Mouse (Mus musculus) spleen, adult 2 months (tissue): Measurements from ENCODE around the gene Fbxl17. TPM values are rescaled to one million over a fixed set of nuclear protein-coding genes. Genes with fewer than 3 reads are reported as not detected.

Experiments
- DNase-seq, 2 experiments: peaks; one replicate each; pipeline versions ENCODE4 v3.0.0 to v3.0.0-alpha.2; 2012 to 2021; ENCODE audit warnings: low spot score in 2 of 2, low read depth in 1 of 2
- H3K27ac ChIP-seq: fragments of 200-500 bp; 2 replicates; pipeline ENCODE4 v1.5.1; 2012; ENCODE audit warnings: low read length, inconsistent platforms; ENCODE audit not compliant: insufficient read depth
- H3K27me3 ChIP-seq: fragments of 200-500 bp; 2 replicates; pipeline ENCODE4 v1.6.1; 2012; ENCODE audit warnings: mild to moderate bottlenecking, moderate library complexity, low read length, inconsistent platforms; ENCODE audit not compliant: control insufficient read depth, insufficient read depth
- H3K36me3 ChIP-seq: fragments of 200-500 bp; 2 replicates; pipeline ENCODE4 v1.6.1; 2012; ENCODE audit warnings: mild to moderate bottlenecking, low read length, inconsistent platforms; ENCODE audit not compliant: control insufficient read depth, insufficient read depth
- H3K4me1 ChIP-seq: fragments of 200-500 bp; 2 replicates; pipeline ENCODE4 v1.6.1; 2011; ENCODE audit warnings: inconsistent platforms; ENCODE audit not compliant: control insufficient read depth, insufficient read depth, insufficient read length
- H3K4me3 ChIP-seq: fragments of 200-500 bp; 2 replicates; pipeline ENCODE4 v1.5.1; 2011; ENCODE audit warnings: mild to moderate bottlenecking, inconsistent platforms; ENCODE audit not compliant: insufficient read depth, insufficient read length; ENCODE audit errors: extremely low read depth
- CTCF ChIP-seq: fragments of 200-500 bp; IDR thresholded peaks from 2 replicates; pipeline ENCODE4 v1.5.1; 2011; ENCODE audit warnings: mild to moderate bottlenecking, inconsistent platforms; ENCODE audit not compliant: insufficient read depth, insufficient read length, insufficient replicate concordance; ENCODE audit errors: extremely low read depth
- POLR2A ChIP-seq: fragments of 200-500 bp; IDR thresholded peaks from 2 replicates; pipeline ENCODE4 v1.6.1; 2011; ENCODE audit warnings: low read depth, low read length, inconsistent platforms
- WGBS: fragments of 180-500 bp; shearing (Covaris S2); methylation state at CpG from one replicate; pipeline ENCODE4 v1.1.7; 2018; 5-methylcytosine and 5-hydroxymethylcytosine counted together
- polyA plus RNA-seq: library from polyadenylated mRNA; depleted of rRNA; stranded (reverse); fragments of >200 nt; gene quantifications from 2 replicates; pipeline ENCODE4 v1.2.3, GENCODE M21; 2012

The Fbxl17 gene
- polyA plus RNA-seq, 1 experiment: 4.7 TPM

GRCm38 (mm10) chr17:63046401-63046800, 453.4 kb downstream of the Fbxl17 start:
- DNase-seq: no peak
- H3K4me1 ChIP-seq: peaks cover 3% of the 10 kb centered on the region; the same call in 1 of the 2 replicates
- no peaks in the 10 kb centered on the region for H3K27me3 ChIP-seq
- H3K27ac ChIP-seq: no peak overlapping the region
- no peak overlapping the region for H3K4me3 ChIP-seq
- WGBS: 76% methylated on average over 3 of the region's 3 CpGs
- TF ChIP-seq POLR2A: no peak
- no peak for TF ChIP-seq CTCF
- no peaks in the 10 kb centered on the region for H3K36me3 ChIP-seq

GRCm38 (mm10) chr17:63045297-63045696, 454.5 kb downstream of the Fbxl17 start:
- 90% methylated on average over 13 of the region's 13 CpGs for WGBS
- no peaks in the 10 kb centered on the region for H3K27me3 ChIP-seq
- H3K36me3 ChIP-seq: no peaks in the 10 kb centered on the region
- peaks cover 3% of the 10 kb centered on the region; the same call in 1 of the 2 replicates for H3K4me1 ChIP-seq
- H3K4me3 ChIP-seq: no peak overlapping the region
- no peak for TF ChIP-seq POLR2A
- TF ChIP-seq CTCF: no peak
- DNase-seq: no peak
- H3K27ac ChIP-seq: no peak overlapping the region

- Histone ChIP-seq H3K27ac (no peak overlapping the region), H3K4me3 (no peak overlapping the region), H3K36me3 (no peaks in the 10 kb centered on the region), H3K4me1 (peaks cover 3% of the 10 kb centered on the region; the same call in 1 of the 2 replicates), H3K27me3 (no peaks in the 10 kb centered on the region)
- no peak for DNase-seq
- WGBS: 79% methylated on average over 9 of the region's 9 CpGs
- TF ChIP-seq CTCF (no peak), POLR2A (no peak)
Observed at GRCm38 (mm10) chr17:63043046-63043675, 456.7 kb downstream of the Fbxl17 start.

GRCm38 (mm10) chr17:63037562-63037961, 462.3 kb downstream of the Fbxl17 start:
- TF ChIP-seq POLR2A (no peak), CTCF (no peak)
- no peak overlapping the region for H3K27ac ChIP-seq
- H3K27me3 ChIP-seq: no peaks in the 10 kb centered on the region
- H3K36me3 ChIP-seq: no peaks in the 10 kb centered on the region
- WGBS: 93% methylated on average over 3 of the region's 3 CpGs
- DNase-seq: no peak
- no peak overlapping the region for H3K4me3 ChIP-seq
- no peaks in the 10 kb centered on the region for H3K4me1 ChIP-seq

GRCm38 (mm10) chr17:63033141-63033540, 466.7 kb downstream of the Fbxl17 start:
- Histone ChIP-seq H3K27ac (no peak overlapping the region), H3K4me3 (no peak overlapping the region), H3K4me1 (no peaks in the 10 kb centered on the region), H3K27me3 (no peaks in the 10 kb centered on the region), H3K36me3 (no peaks in the 10 kb centered on the region)
- WGBS: 87% methylated on average over 5 of the region's 5 CpGs
- no peak for TF ChIP-seq CTCF
- TF ChIP-seq POLR2A: no peak
- DNase-seq: no peak

GRCm38 (mm10) chr17:63029105-63029504, 470.7 kb downstream of the Fbxl17 start:
- H3K27me3 ChIP-seq: no peaks in the 10 kb centered on the region
- no peaks in the 10 kb centered on the region for H3K4me1 ChIP-seq
- TF ChIP-seq POLR2A: no peak
- TF ChIP-seq CTCF: no peak
- no peak overlapping the region for H3K27ac ChIP-seq
- DNase-seq: no peak
- H3K36me3 ChIP-seq: no peaks in the 10 kb centered on the region
- 20% methylated on average over 4 of the region's 4 CpGs for WGBS
- no peak overlapping the region for H3K4me3 ChIP-seq

GRCm38 (mm10) chr17:63025238-63025637, 474.6 kb downstream of the Fbxl17 start:
- Histone ChIP-seq H3K4me3 (no peak overlapping the region), H3K36me3 (no peaks in the 10 kb centered on the region), H3K27me3 (no peaks in the 10 kb centered on the region), H3K27ac (no peak overlapping the region), H3K4me1 (no peaks in the 10 kb centered on the region)
- whole genome bisulfite sequencing: 77% methylated on average over 15 of the region's 15 CpGs
- no peak for DNase-seq
- TF ChIP-seq POLR2A: no peak
- no peak for TF ChIP-seq CTCF
